Mouse (Mus musculus) mouse embryonic stem cell (cell line): ENCODE results near the gene Aldh3a1.
"Not testable (repeated sequence)": the region's sequence is repeated elsewhere in the genome, so short reads cannot be mapped to it uniquely, and the experiment has no call there.

Experiments
- in situ Hi-C, 2 experiments: fragments of 300-500 bp; cut with MboI; formaldehyde crosslinking; loops; 1 replicate in 1 of 2; 3 replicates in 1 of 2; pipeline ENCODE4 v1.14.3; 2019 to 2020; ENCODE audit warnings: low sequenced_read_pairs in 2 of 2, low pct_unique_long_range_greater_than_20kb in 1 of 2, mixed read lengths in 1 of 2; ENCODE audit not compliant: unreplicated experiment in 1 of 2

Gene Aldh3a1

DNA sequence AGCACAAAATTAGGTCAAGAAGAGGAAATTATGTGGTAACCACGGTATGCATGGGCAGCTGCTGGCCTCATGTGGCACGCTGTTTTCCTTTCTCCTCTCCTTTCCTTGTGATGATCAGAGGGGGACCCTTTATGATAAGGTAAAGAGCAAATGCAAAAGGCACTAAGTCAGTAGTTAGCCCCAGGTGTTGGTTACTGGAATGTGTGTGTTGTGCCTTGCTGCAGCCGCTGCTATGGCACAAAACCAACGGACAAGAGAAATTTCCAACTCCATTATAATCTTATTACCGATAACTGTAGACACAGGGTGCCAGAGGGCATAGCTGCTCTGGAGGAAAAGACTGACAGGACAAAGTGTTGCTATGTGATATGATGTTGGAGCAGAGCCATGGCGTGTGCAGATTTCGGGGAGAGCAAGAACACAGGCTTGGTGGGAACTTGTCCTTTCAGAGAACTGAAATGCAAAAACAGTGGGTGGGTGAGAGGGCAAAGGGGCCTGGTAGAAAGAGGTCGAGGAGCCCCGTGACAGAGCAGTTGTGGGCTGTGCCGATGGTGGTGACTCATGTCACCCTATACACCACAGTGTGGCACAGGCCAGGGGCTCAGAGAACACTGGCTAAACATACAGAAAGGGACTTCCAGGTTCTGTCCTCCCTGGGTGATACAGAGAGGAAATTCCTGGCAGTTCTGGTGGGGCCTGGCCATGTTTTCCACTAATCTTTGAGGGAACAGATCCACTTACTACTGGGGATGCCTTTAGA is at the start of gene Aldh3a1:
Gene Aldh3a1, plus strand, starts transcription at position 51 of the 760 bp plus-strand sequence.
- in situ Hi-C loops = no loop called here

- in situ Hi-C loops = no loop called here
Observed at GRCm38 (mm10) chr11:61158141-61158540, 49.2 kb upstream of the Aldh3a1 start.

GRCm38 (mm10) chr11:61159796-61160732 is 47.3 kb upstream of the Aldh3a1 start:
- in situ Hi-C loops = no loop called here

DNA sequence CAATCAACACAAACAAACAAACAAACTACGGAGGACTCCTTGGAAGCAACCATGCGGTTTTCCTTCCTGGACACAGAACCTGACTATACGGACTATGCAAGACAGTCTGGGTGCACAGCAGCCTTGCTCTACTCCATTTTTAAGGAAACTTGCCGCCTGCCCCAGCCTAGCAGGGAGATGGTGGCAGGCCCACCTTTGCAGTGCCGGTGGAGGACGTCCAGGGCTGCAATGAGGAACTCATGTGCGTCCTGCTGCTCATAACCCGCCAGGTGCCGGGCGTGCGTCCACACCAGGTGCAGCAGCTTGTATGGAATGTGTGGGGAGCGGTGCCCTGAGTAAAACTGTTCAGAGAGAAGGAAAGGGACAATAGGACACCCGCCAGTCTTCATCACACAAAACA is 46.2 kb upstream of the Aldh3a1 start:
- in situ Hi-C loops = no loop called here

GRCm38 (mm10) chr11:61162776-61163175 is 44.6 kb upstream of the Aldh3a1 start:
- in situ Hi-C loops = no loop called here

DNA sequence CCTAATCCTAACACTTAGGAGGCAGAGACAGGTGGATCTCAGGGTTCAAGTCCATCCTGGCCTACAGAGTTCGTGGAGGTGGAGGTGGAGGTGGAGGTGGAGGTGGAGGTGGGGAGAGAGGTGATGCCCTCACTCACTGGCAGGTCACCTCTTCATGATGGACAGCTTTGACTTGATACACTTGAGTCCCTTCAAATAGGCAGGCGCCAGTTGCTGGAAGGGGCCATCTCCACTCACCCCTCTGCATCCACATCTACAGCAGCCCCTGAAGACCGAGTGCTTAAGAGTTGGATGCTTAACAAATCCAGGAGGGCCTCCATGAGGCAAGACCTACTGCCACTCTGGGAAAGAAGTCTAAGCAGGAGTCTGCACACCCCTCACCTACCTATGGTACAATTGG is 44.0 kb upstream of the Aldh3a1 start:
- in situ Hi-C loops = no loop called here

DNA sequence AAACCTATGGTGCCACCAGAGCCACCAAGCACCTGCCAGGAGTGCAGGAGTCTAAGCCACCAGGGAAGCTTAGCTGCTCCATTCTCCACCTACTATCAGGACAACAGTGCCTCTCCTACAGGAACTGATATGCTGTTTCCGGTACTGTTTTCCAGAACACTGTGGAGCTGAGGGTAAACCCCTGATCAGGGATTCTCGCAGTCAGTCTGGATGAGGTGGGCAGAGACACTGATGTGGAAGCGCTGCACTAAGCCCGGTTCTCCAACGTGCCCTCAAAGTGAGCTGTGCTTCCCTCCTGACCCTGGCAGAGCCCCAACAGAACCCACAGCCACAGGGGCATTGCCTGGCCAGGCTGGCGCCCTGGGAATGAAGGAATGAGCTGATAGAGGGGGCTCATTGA is 43.0 kb upstream of the Aldh3a1 start:
- in situ Hi-C loops = no loop called here

DNA sequence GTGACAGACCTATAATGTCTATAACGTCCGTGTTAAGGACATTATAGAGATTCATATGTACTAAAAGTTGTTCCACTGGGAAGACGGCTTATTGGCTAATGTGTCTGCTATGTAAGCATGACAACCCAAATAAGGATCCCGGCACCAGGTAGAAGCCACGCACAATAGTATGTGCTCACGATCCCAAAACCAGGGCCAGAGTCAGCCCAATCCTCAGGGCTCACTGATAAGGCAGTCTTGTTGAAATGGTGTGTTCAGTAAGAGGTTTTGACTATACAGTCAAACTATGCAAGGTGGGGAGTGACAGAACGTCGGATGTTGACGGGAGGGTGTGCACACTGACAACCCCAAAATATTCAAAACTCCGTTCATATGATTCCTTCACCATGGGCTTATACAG is 42.5 kb upstream of the Aldh3a1 start:
- in situ Hi-C loops = no loop called here

DNA sequence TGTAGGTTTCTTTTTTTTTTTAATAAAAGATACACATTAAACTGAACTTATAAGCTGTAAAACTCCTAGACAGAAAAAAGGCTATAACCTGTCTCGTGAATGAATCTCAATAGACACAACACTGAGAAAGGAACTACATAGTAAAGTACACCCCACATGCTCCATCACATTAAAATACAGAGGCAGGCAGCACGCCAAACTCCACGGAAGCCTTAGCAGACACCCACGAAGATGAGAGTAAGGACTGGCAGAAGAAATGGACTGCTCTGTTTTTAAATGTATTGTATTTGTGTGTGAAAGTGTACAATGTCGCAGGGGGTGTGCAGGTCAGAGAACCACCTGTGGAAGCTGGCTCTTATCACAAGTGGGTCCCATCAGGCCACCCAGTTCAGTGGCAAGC is 37.2 kb upstream of the Aldh3a1 start:
- in situ Hi-C loops = no loop called here

- in situ Hi-C loops = not testable (repeated sequence)
Observed at GRCm38 (mm10) chr11:61173477-61173876, 33.9 kb upstream of the Aldh3a1 start.

- in situ Hi-C loops = no loop called here
Observed at GRCm38 (mm10) chr11:61174291-61174820, 33.0 kb upstream of the Aldh3a1 start.

GRCm38 (mm10) chr11:61174821-61175658 is 32.3 kb upstream of the Aldh3a1 start, which contains the start of gene Usp22:
TSS of gene Usp22 (minus strand) at chr11:61175055.
- in situ Hi-C loops = no loop called here

DNA sequence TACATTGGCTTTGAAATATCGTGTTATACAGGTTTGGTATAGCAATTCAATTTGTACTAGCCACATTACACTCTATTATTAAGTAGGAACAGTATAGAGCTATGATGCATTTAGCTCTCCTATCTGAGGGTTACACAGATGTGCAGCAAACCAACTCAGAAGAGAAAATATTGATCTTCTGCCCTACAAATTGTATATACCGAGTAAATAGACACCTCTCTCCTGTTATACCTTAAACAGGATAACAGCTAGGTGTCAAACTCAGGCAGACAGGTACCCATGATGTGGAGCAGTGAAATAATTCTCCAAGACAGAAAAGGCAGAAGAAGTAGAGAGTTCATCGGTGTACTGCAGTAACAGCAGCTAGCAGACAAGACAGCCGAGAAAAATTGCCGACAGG is 31.6 kb upstream of the Aldh3a1 start:
- in situ Hi-C loops = no loop called here

DNA sequence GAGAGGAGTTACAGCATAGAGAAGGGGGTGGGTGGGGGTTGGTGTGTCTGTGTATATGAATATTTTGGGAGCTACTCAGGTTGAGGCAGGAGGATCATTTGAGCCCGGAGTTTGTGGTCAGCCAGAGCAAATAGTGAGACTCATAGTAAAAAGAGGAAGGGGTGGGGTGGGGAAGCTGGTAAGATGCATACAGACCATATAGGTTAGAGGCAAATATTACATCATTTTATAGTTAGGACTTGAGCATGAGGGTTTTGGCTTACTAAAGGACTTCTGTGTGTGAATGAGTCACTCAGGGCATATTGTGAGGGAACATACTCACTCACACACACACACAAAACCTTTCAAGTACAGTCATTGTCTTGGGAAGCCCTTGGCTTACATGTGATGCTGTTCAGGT is 31.0 kb upstream of the Aldh3a1 start:
- in situ Hi-C loops = no loop called here

GRCm38 (mm10) chr11:61180361-61180760 is 27.0 kb upstream of the Aldh3a1 start:
- in situ Hi-C loops = no loop called here

DNA sequence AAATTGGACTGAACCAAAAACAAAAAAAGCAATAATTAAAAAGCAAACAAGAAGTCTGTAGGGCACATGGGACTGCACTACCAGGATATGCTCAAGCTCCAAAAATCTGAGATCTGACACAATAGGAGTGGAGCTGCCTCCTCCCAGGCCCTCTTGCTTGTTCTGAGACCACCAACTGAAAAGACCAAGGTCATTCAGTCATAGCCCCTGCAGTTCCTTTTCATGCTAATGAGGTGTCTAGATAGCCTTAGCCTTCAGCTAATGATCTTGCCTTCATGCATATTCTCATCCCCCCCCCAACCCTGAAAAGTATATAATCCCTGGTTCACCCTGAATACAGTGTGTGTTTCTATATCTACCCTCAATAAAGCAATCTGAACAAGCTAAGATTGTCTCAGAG is 25.7 kb upstream of the Aldh3a1 start:
- in situ Hi-C loops = no loop called here

DNA sequence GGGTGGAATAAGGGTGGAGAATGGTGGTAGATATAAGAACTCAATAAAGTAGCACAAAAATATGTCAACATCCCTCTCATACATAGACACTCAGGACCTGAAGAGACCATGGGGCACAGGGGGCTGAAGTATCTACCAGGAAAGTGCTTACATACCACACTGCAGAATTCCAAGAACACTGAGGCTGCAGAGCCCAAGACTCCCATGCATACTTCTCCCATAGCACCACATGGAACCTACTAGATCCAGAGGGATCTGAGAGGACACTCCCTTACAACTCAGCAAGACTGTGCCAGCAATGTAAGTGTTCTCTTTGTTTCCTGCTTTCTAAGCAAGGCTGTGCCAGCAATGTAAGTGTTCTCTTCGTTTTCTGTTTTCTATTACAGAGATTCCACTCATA is 23.5 kb upstream of the Aldh3a1 start:
- in situ Hi-C loops = no loop called here

DNA sequence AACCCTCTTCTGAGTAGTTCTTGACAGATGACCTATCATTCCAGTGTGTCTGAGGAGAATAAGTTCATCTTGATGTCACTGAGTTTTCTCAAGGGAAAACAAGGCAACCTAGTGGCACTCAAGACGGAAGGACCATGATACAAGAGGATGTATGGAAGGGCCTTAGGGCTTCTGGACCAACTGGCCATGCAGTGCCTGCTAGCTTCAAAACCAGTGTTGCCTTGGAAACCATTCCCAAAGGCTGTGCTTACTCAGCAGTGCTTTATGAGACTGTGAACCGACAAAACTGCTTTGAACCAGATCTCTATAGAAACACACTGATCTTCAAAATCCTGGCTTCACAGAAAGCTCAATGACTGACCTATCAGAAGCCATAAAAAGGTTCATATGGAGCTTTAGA is 16.6 kb upstream of the Aldh3a1 start:
- in situ Hi-C loops = loop anchor here in 1 of 2 experiments (5.0 kb wide), 1 partner anchor 222 kb away; no protein-coding TSS in a partner anchor
